Mouse (Mus musculus): ENCODE results near the gene Cerk.

DNA sequence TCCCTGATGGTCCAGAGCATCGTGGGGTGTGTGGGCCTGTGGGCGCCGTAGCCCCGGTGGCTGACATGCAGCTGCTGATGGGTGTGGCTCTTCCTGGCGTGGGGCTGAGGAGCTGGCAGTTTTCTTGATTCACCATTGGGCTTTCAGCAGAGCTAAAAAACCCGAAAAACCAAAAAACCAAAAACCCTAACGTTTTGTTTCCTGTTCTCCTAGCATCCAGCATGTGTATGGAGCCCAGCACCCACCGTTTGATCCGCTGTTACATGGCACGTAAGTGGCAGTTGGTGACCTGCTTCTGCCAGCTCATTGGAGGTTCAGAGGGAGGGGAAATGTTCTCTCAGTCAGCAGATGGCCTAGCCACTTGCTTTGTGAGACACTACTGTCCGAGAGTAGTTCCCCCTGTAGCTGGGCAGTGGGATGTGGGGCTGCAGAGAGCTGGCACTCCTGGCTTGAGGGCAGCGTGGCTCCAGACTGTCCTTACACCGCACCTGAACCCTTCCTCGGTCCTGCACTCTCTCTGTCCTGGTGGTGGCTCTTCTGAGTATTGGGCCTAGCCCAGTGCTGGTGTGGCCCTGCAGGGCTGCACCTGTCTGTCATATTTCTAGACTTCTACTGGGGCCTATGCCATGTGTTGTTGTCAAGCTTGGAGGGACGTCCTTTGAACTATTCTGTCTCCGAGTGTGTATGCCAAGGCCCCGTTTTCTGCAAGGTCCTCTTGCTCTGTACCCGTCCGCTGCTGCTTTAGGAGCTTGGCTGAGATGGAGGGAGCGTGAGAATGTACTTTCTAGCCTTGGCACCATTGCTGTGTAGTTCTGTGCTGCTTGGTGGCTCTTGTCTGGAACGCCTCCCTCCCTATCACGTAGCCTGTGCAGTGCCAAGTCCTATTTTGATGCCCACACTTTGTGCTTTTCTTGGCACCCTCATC is 48.8 kb upstream of the Cerk start:
- TF ChIP-seq CTCF (IDR thresholded peaks at IDR 0.05; ENCODE audit: control insufficient read depth, insufficient read depth, insufficient replicate concordance, low read depth, low read length) (no peak), POLR2A (IDR thresholded peaks at IDR 0.05; ENCODE audit: control insufficient read depth, low read depth, low read length) (no peak)
